Mouse (Mus musculus) megakaryocyte, adult 5-6 weeks (primary cell): ENCODE results near the gene Ces1d. TPM values are rescaled to one million over a fixed set of nuclear protein-coding genes. Genes with fewer than 3 reads are reported as not detected.

Experiments
- ATAC-seq: 2 replicates; pipeline ENCODE4 v1.8.0; 2016; ENCODE audit warnings: mild to moderate bottlenecking, inconsistent platforms; ENCODE audit not compliant: poor library complexity, severe bottlenecking
- total RNA-seq, 2 experiments: library from RNA; stranded (forward) in 1 of 2; stranded (reverse) in 1 of 2; fragments of 153-499, 151-499 nt in 1 of 2; fragments of 221-1000, 200-1000 nt in 1 of 2; gene quantifications; 2 replicates each; pipeline versions ENCODE4 v1.2.3 to v1.2.4; 2015 to 2017

The Ces1d gene
- total RNA-seq, 2 experiments from 2014 or later = 0.40 to 0.51 TPM

- no peak for ATAC-seq
Observed at GRCm38 (mm10) chr8:93147331-93147730, 50.3 kb downstream of the Ces1d start.

- ATAC-seq = no peak
Observed at GRCm38 (mm10) chr8:93140696-93141095, 56.9 kb downstream of the Ces1d start.

- no peak for ATAC-seq
Observed at GRCm38 (mm10) chr8:93132196-93132595, 65.4 kb downstream of the Ces1d start.

GRCm38 (mm10) chr8:93131233-93131980 lies 66.2 kb downstream of the Ces1d start, which contains the start of gene Ces1c:
Gene Ces1c, minus strand, starts transcription at chr8:93131283.
- no peak for ATAC-seq

GRCm38 (mm10) chr8:93126476-93126875 lies 71.2 kb downstream of the Ces1d start:
- no peak for ATAC-seq

- no peak for ATAC-seq
Observed at GRCm38 (mm10) chr8:93122005-93122404, 75.6 kb downstream of the Ces1d start.

Other genes with a start within 250 kb of the Ces1d start
- gene Slc6a2, start 237.8 kb downstream of the Ces1d start, total RNA-seq (2015) = not detected in 2 replicates
- gene Slc6a2, start 237.8 kb downstream of the Ces1d start, total RNA-seq (2017) = not detected in 2 replicates
- gene Ces1a, start 149.6 kb downstream of the Ces1d start, total RNA-seq (2015) = not detected in 2 replicates
- not detected in 2 replicates for gene Ces1a, start 149.6 kb downstream of the Ces1d start, total RNA-seq (2017)
- gene Ces1b, start 117.8 kb downstream of the Ces1d start, total RNA-seq (2015) = not detected in 2 replicates
- gene Ces1b, start 117.8 kb downstream of the Ces1d start, total RNA-seq (2017) = not detected in 2 replicates
- gene Ces1c, start 66.6 kb downstream of the Ces1d start, total RNA-seq (2015) = not detected in 2 replicates
- not detected in 2 replicates for gene Ces1c, start 66.6 kb downstream of the Ces1d start, total RNA-seq (2017)
- not detected in 2 replicates for gene Ces1e, start 31.8 kb upstream of the Ces1d start, total RNA-seq (2015)
- gene Ces1e, start 31.8 kb upstream of the Ces1d start, total RNA-seq (2017) = not detected in 2 replicates
- not detected in 2 replicates for gene Ces1f, start 81.9 kb upstream of the Ces1d start, total RNA-seq (2015)
- not detected in 2 replicates for gene Ces1f, start 81.9 kb upstream of the Ces1d start, total RNA-seq (2017)
- gene Ces1g, start 139.5 kb upstream of the Ces1d start, total RNA-seq (2015) = not detected in 2 replicates
- not detected in 2 replicates for gene Ces1g, start 139.5 kb upstream of the Ces1d start, total RNA-seq (2017)
- gene Ces1h, start 181.9 kb upstream of the Ces1d start, total RNA-seq (2015) = not detected in 2 replicates
- gene Ces1h, start 181.9 kb upstream of the Ces1d start, total RNA-seq (2017) = not detected in 2 replicates